Mouse (Mus musculus) thymus, adult 2 months (tissue): ENCODE data around the gene Pla1a.

Experiments
- CTCF ChIP-seq: fragments of 200-500 bp; IDR thresholded peaks from 2 replicates; pipeline ENCODE4 v1.5.1; 2012; ENCODE audit warnings: mild to moderate bottlenecking, control low read depth, low read length, moderate library complexity, borderline replicate concordance; ENCODE audit not compliant: control insufficient read depth, poor library complexity, insufficient read depth; ENCODE audit errors: extremely low read depth
- POLR2A ChIP-seq: fragments of 200-500 bp; IDR thresholded peaks from 2 replicates; pipeline ENCODE4 v1.6.1; 2012; ENCODE audit warnings: mild to moderate bottlenecking, low read length, control low read depth, moderate library complexity; ENCODE audit not compliant: control insufficient read depth, poor library complexity, insufficient read depth; ENCODE audit errors: extremely low read depth

DNA sequence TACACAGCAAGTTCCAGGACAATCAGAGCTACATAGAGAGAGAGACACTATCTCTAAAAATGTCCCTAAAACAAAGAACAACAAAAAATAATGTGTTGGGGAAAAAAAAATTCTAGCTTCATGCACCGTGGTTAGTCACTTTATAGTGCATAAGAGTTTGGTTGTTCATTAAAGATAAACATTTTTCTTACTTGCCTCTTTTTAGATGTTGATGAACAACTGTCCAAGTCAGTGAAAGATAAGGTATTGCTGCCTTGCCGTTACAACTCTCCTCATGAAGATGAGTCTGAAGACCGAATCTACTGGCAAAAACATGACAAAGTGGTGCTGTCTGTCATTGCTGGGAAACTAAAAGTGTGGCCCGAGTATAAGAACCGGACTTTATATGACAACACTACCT lies 40.7 kb upstream of the Pla1a start:
- no peak for TF ChIP-seq CTCF
- no peak for TF ChIP-seq POLR2A
